Mouse (Mus musculus): ENCODE data around the gene Nynrin.

- no peak for TF ChIP-seq POLR2A (IDR thresholded peaks at IDR 0.05; ENCODE audit: borderline replicate concordance, extremely low read depth, low read depth, low read length)
- TF ChIP-seq CTCF (IDR thresholded peaks at IDR 0.05; ENCODE audit: insufficient read depth, low read length), result no peak
These were observed 23.5 kb upstream of the Nynrin start for GRCm38 (mm10) chr14:55830331-55830730.

Measured in lung, adult 2 months (tissue).